Mouse (Mus musculus) heart, embryonic 12.5 days (tissue): ENCODE measurements around the gene Desi1. TPM values are rescaled to one million over a fixed set of nuclear protein-coding genes. Genes with fewer than 3 reads are reported as not detected.
"Not testable (repeated sequence)": the region's sequence is repeated elsewhere in the genome, so short reads cannot be mapped to it uniquely, and the experiment has no call there.

ENCODE experiments used
- ATAC-seq: fragments of 200-750 bp; cut with Nextera tagmentation; 2 replicates; pipeline ENCODE4 v1.8.0; 2017; ENCODE audit warnings: moderate TSS enrichment, moderate library complexity; ENCODE audit not compliant: insufficient number of reproducible peaks, low FRiP score
- H3K27ac ChIP-seq: fragments of 300-500 bp; sonication (generic); 2 replicates; pipeline ENCODE4 v1.5.1; 2016; ENCODE audit warnings: mild to moderate bottlenecking, moderate library complexity; ENCODE audit not compliant: poor library complexity, severe bottlenecking
- H3K27me3 ChIP-seq: fragments of 300-500 bp; sonication (generic); replicated peaks from 2 replicates; pipeline ENCODE4 v1.6.1; 2016; ENCODE audit warnings: mild to moderate bottlenecking, moderate library complexity
- H3K36me3 ChIP-seq: fragments of 300-500 bp; sonication (generic); 2 replicates; pipeline ENCODE4 v1.6.1; 2016; ENCODE audit warnings: mild to moderate bottlenecking, moderate library complexity
- H3K4me1 ChIP-seq: fragments of 300-500 bp; sonication (generic); replicated peaks from 2 replicates; pipeline ENCODE4 v1.6.1; 2016; ENCODE audit warnings: mild to moderate bottlenecking
- H3K4me2 ChIP-seq: fragments of 300-500 bp; sonication (generic); 2 replicates; pipeline ENCODE4 v1.6.1; 2016; ENCODE audit warnings: mild to moderate bottlenecking, moderate library complexity
- H3K4me3 ChIP-seq: fragments of 300-500 bp; sonication (generic); 2 replicates; pipeline ENCODE4 v1.5.1; 2016; ENCODE audit warnings: mild to moderate bottlenecking
- H3K9ac ChIP-seq: fragments of 300-500 bp; sonication (generic); 2 replicates; pipeline ENCODE4 v1.6.1; 2016; ENCODE audit warnings: mild to moderate bottlenecking, moderate library complexity
- H3K9me3 ChIP-seq: fragments of 300-500 bp; sonication (generic); replicated peaks from 2 replicates; pipeline ENCODE4 v1.6.1; 2016; ENCODE audit warnings: mild to moderate bottlenecking, moderate library complexity
- WGBS: fragments of 180-500 bp; shearing (Covaris S2); methylation state at CpG from one replicate; pipeline ENCODE4 v1.1.7; 2016; 5-methylcytosine and 5-hydroxymethylcytosine counted together
- polyA plus RNA-seq: library from polyadenylated mRNA; unstranded; fragments of >200 nt; fragmentation: Nextera tagmentation; extraction: Ambion mirVana; gene quantifications from 2 replicates; pipeline ENCODE4 v1.2.1, GENCODE M21; 2016

The Desi1 gene
- polyA plus RNA-seq, 1 experiment from 2014 or later: 22.8 TPM

GRCm38 (mm10) chr15:81987646-81988045, 46.0 kb downstream of the Desi1 start, which contains the start of gene Xrcc6:
Gene Xrcc6, plus strand, starts transcription at chr15:81987835.
- Histone ChIP-seq H3K36me3 (no peaks in the 10 kb centered on the region), H3K9ac (no peak within 1 kb of the TSS), H3K4me3 (no peak within 1 kb of the TSS), H3K27me3 (no peaks in the 10 kb centered on the region), H3K4me1 (peaks cover 12% of the 10 kb centered on the region), H3K9me3 (no peaks in the 10 kb centered on the region), H3K27ac (no peak within 1 kb of the TSS), H3K4me2 (no peak within 1 kb of the TSS)
- no peak for ATAC-seq
- 67% methylated on average over 3 of the region's 3 CpGs for WGBS

DNA sequence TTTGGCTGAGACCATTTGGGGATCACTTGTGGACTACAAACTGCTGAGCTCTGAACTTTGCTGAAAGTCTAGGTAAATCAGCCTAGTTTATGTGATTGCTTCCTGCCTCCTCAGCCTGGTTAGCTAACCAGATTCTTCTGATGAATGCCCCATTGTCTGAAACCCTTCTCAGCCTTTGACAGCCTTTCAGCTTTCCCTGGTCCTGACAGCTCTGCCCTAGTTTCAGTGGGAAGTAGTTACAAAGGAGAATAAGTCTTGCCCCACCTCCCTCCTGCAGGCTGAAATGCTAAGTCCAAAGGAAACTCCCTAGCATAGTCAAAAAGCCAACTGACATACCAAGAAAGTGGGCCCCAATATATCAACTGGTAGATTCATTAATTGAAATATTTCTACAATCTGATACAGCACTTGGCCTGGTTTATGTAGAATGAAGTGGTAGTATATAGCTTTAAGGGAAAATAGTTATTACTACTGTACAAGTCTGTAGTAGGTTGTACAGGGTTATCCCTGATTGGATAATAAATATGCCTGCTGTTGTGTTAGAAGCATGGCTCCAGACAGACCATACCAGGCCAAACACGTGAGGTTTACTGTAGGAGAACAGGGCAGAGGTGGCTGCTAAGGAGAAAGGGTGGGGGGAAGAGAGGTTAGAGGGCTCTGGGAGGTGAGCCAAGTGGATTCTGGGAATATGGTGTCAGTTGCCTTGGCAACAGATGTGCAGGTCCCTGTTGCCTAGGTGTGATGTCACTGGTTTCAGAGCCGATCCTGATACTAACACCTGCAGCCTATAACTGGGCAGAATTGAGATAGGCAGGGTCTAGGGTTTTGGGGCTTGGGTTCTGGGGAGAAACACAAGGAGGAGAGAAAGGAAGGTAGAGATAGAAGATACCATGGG, 48.1 kb downstream of the Desi1 start:
- WGBS: 70% methylated on average over 2 of the region's 2 CpGs
- ATAC-seq: no peak
- Histone ChIP-seq H3K4me2 (no peak overlapping the region), H3K36me3 (no peaks in the 10 kb centered on the region), H3K4me1 (peaks cover 9% of the 10 kb centered on the region), H3K4me3 (no peak overlapping the region), H3K27me3 (no peaks in the 10 kb centered on the region), H3K27ac (no peak overlapping the region), H3K9me3 (no peaks in the 10 kb centered on the region), H3K9ac (no peak overlapping the region)

DNA sequence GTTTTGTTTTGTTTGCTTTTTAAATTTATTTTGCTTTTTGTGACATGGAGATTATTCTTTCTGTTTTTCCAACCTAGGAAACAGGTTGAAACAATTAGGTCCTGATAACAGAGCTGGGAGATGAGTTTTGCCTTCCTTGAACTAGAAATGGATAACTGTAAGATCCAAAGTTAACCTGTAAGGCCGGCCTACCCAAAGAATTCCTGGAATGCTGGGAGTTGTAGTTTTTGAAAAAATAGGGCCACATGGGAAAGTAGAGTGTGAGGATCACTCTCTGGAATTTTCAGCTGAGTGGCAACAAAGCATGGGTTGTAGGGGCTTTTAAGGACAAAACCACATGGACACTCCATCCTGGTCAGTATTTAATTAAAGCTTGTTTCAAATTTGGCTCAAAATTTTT, 51.5 kb downstream of the Desi1 start:
- H3K36me3 ChIP-seq: no peaks in the 10 kb centered on the region
- WGBS: 36% methylated on average over 1 of the region's 1 CpGs
- H3K4me3 ChIP-seq: no peak overlapping the region
- ATAC-seq: no peak
- no peak overlapping the region for H3K9ac ChIP-seq
- H3K9me3 ChIP-seq: no peaks in the 10 kb centered on the region
- H3K4me2 ChIP-seq: no peak overlapping the region
- H3K27me3 ChIP-seq: no peaks in the 10 kb centered on the region
- H3K27ac ChIP-seq: no peak overlapping the region
- no peaks in the 10 kb centered on the region for H3K4me1 ChIP-seq

GRCm38 (mm10) chr15:81980321-81980720, 53.3 kb downstream of the Desi1 start, which contains the start of gene 1700029P11Rik:
Gene 1700029P11Rik, plus strand, starts transcription at chr15:81980540.
- Histone ChIP-seq H3K27me3 (no peaks in the 10 kb centered on the region), H3K9me3 (peaks cover 4% of the 10 kb centered on the region; the same call in 1 of the 2 replicates), H3K4me3 (no peak within 1 kb of the TSS), H3K4me2 (no peak within 1 kb of the TSS), H3K36me3 (no peaks in the 10 kb centered on the region), H3K4me1 (no peaks in the 10 kb centered on the region), H3K9ac (no peak within 1 kb of the TSS), H3K27ac (no peak within 1 kb of the TSS)
- ATAC-seq: no peak
- 90% methylated on average over 23 of the region's 23 CpGs for WGBS

DNA sequence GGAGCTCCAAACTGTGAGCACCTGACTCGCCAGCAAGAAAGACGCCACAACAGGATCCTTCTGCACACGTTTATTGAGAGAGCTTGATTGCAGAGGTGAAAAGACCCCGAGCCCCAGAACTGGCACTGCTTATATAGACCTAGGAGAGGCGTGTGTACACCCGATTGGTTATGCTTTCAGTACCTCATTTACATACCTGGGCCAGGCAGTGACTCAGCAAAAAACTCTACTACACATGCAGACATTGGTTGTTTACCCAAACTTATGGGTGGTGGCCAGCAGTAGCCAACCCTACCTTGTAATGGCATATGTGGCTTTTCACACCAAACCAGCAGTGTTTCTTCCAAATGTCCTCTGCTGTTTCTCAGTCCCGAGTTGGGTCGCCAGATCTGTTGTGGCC, 58.5 kb downstream of the Desi1 start:
- H3K27me3 ChIP-seq, H3K4me3 ChIP-seq, H3K4me1 ChIP-seq, H3K9ac ChIP-seq, H3K27ac ChIP-seq, H3K36me3 ChIP-seq, ATAC-seq, H3K4me2 ChIP-seq: not testable (repeated sequence)
- WGBS: 84% methylated on average over 8 of the region's 8 CpGs
- H3K9me3 ChIP-seq: peaks cover 16% of the 10 kb centered on the region

- not testable (repeated sequence) for H3K27me3 ChIP-seq, H3K4me2 ChIP-seq, H3K27ac ChIP-seq, H3K9ac ChIP-seq, ATAC-seq, H3K4me1 ChIP-seq, H3K4me3 ChIP-seq, H3K36me3 ChIP-seq
- H3K9me3 ChIP-seq: peaks cover 14% of the 10 kb centered on the region
- 82% methylated on average over 4 of the region's 4 CpGs for WGBS
Observed at GRCm38 (mm10) chr15:81970498-81970897, 63.2 kb downstream of the Desi1 start.

DNA sequence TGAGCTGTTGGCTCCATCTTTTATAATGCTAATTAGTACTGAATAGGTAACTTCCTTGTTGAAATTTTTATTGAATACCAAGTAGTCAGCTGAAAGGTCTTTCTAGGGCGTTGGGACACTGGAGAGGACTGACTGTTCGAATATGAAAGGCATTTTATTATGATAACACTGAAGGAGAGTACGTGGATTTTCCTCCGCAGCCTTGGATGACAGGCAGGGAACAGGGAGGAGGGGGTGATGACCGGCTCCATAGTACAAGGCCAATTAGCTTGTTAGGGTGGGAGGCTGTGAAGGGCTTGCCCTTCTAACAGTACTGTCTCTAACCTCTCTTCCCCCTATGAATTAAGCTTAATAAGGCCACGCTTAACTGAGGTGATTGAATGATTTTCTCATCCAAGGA, 64.0 kb downstream of the Desi1 start:
- H3K4me1 ChIP-seq: not testable (repeated sequence)

DNA sequence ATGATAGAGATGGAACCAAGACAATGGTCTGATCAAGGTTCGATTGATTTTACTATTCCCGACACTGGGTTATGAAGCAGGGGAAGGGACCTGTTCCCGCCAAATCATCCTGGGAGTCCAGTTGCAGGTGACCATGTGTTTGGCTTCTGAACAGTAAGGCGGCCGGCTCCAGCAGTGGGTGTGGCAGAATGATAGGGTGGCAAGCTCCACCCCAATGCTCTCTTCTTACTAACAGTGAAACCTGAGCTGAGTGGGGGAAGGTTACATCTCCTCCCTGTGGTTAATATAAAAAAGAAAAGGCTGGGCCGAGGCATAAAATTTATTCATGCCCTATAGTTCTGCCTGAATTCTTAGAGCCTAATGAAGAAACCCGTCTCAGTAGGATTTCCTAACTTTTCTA, 64.5 kb downstream of the Desi1 start:
- Histone ChIP-seq H3K36me3 (no peaks in the 10 kb centered on the region), H3K4me1 (no peaks in the 10 kb centered on the region), H3K27me3 (no peaks in the 10 kb centered on the region), H3K27ac (no peak overlapping the region), H3K9me3 (peaks cover 8% of the 10 kb centered on the region), H3K4me2 (no peak overlapping the region), H3K4me3 (no peak overlapping the region), H3K9ac (no peak overlapping the region)
- WGBS: 66% methylated on average over 7 of the region's 7 CpGs
- ATAC-seq: no peak

More for the DNA sequence above, 64.0 kb downstream of the Desi1 start:
- not testable (repeated sequence) for H3K9me3 ChIP-seq, H3K27me3 ChIP-seq, H3K36me3 ChIP-seq, H3K9ac ChIP-seq, ATAC-seq, H3K27ac ChIP-seq, H3K4me3 ChIP-seq, H3K4me2 ChIP-seq
- 68% methylated on average over 6 of the region's 6 CpGs for WGBS

DNA sequence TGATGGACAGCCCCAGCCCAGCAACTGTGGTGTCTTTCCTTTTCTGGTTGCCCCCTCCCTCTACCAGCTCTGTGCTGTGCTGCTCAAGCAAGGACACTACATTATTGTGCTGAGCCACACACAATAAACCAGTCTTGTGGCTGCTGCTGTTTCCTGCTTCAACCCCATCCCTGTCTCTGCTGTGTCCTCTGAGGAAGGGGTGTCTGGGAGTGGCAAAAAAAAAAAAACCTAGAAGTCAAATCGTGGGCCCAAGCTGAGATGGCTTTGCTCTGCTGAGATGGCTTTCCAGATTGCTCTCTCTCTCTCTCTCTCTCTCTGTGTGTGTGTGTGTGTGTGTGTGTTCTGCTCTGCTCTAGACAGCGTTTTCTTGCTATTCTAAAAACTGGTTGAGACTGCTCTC, 65.2 kb downstream of the Desi1 start:
- H3K4me3 ChIP-seq: no peak overlapping the region
- peaks cover 8% of the 10 kb centered on the region for H3K9me3 ChIP-seq
- ATAC-seq: no peak
- no peak overlapping the region for H3K4me2 ChIP-seq
- no peak overlapping the region for H3K27ac ChIP-seq
- no peak overlapping the region for H3K9ac ChIP-seq
- H3K4me1 ChIP-seq: no peaks in the 10 kb centered on the region
- WGBS: 63% methylated on average over 2 of the region's 2 CpGs
- H3K27me3 ChIP-seq: no peaks in the 10 kb centered on the region
- H3K36me3 ChIP-seq: no peaks in the 10 kb centered on the region

- ATAC-seq: no peak
- 81% methylated on average over 5 of the region's 5 CpGs for WGBS
- H3K4me2 ChIP-seq: no peak overlapping the region
- H3K4me1 ChIP-seq: no peaks in the 10 kb centered on the region
- no peak overlapping the region for H3K4me3 ChIP-seq
- H3K27me3 ChIP-seq: no peaks in the 10 kb centered on the region
- H3K9ac ChIP-seq: no peak overlapping the region
- no peak overlapping the region for H3K27ac ChIP-seq
- H3K36me3 ChIP-seq: no peaks in the 10 kb centered on the region
- peaks cover 5% of the 10 kb centered on the region for H3K9me3 ChIP-seq
Observed at GRCm38 (mm10) chr15:81967821-81968220, 65.8 kb downstream of the Desi1 start.

- no peak overlapping the region for H3K4me2 ChIP-seq
- H3K9ac ChIP-seq: no peak overlapping the region
- 68% methylated on average over 13 of the region's 14 CpGs for WGBS
- no peaks in the 10 kb centered on the region for H3K27me3 ChIP-seq
- no peak overlapping the region for H3K4me3 ChIP-seq
- no peaks in the 10 kb centered on the region for H3K9me3 ChIP-seq
- no peak overlapping the region for H3K27ac ChIP-seq
- H3K4me1 ChIP-seq: no peaks in the 10 kb centered on the region
- H3K36me3 ChIP-seq: no peaks in the 10 kb centered on the region
- ATAC-seq: no peak
Observed at GRCm38 (mm10) chr15:81966062-81966829, 67.4 kb downstream of the Desi1 start.
